Mouse (Mus musculus) urinary bladder, postnatal 0 days (tissue): ENCODE data around the gene Poglut1. TPM values are rescaled to one million over a fixed set of nuclear protein-coding genes. Genes with fewer than 3 reads are reported as not detected.

Experiments used
- polyA plus RNA-seq: library from polyadenylated mRNA; unstranded; fragments of >200 nt; fragmentation: Nextera tagmentation; extraction: Ambion mirVana; gene quantifications from 2 replicates; pipeline ENCODE4 v1.2.1, GENCODE M21; 2015

Poglut1 gene
- polyA plus RNA-seq = 21.2 and 24.0 TPM in 2 replicates

GRCm38 (mm10) chr16:38549479-38550396, at the start of gene Poglut1:
Gene Poglut1, minus strand, starts transcription at chr16:38550258.

DNA sequence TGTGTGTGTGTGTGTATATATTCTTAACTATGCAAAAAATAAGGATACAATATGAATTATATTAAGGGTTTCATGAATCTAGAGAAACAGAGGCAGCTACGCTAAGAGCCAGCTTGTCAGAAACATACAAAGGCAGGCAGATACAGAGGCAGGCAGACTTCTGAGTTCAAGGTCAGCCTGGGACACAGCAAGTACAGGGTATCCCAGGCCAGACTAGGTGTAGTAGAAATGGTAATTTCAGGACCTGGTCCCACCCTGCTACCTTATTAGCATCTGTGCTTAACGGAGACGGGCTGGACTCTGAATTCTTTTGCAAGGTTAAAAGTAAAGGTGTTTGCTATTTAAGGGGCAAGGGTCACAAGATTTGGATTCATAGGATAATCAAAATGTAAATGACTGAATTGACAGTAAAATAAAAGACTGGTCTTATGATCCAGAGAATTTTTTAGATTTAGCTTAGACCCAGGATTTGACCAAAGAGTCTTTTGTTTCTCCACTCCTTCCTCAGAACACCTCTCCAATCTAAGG, 8.2 kb upstream of the Poglut1 start, which contains the start of gene Tmem39a:
Gene Tmem39a (plus strand): TSS at position 478 of the 528 bp plus-strand sequence.

GRCm38 (mm10) chr16:38522129-38523084, 27.7 kb downstream of the Poglut1 start, which contains the start of gene Timmdc1:
Gene Timmdc1, minus strand, starts transcription at chr16:38522663.

Other genes with a start within 250 kb of the Poglut1 start
- not detected in 2 replicates for gene Maats1, start 208.1 kb downstream of the Poglut1 start, polyA plus RNA-seq
- 218 and 233 TPM in 2 replicates for gene Cox17, start 203.3 kb downstream of the Poglut1 start, polyA plus RNA-seq
- 2.8 and 4.1 TPM in 2 replicates for gene Gm21987, start 203.2 kb downstream of the Poglut1 start, polyA plus RNA-seq
- gene Popdc2, start 188.0 kb downstream of the Poglut1 start, polyA plus RNA-seq = 485 and 550 TPM in 2 replicates
- 7.0 and 7.5 TPM in 2 replicates for gene Pla1a, start 117.1 kb downstream of the Poglut1 start, polyA plus RNA-seq
- 85.6 and 86.3 TPM in 2 replicates for gene Adprh, start 97.6 kb downstream of the Poglut1 start, polyA plus RNA-seq
- 0.46 and 0.67 TPM in 2 replicates for gene Cd80, start 94.7 kb downstream of the Poglut1 start, polyA plus RNA-seq
- 21.2 and 22.7 TPM in 2 replicates for gene Timmdc1, start 27.6 kb downstream of the Poglut1 start, polyA plus RNA-seq
- gene Tmem39a, start 8.4 kb upstream of the Poglut1 start, polyA plus RNA-seq = 46.5 and 51.7 TPM in 2 replicates
- 5.0 and 5.6 TPM in 2 replicates for gene Arhgap31, start 163.0 kb upstream of the Poglut1 start, polyA plus RNA-seq
- gene B4galt4, start 192.0 kb upstream of the Poglut1 start, polyA plus RNA-seq = 15.1 and 15.4 TPM in 2 replicates